Mouse (Mus musculus) CH12F3 (cell line): Measurements from ENCODE around the gene Atp1b2.
"Not testable (repeated sequence)": the region's sequence is repeated elsewhere in the genome, so short reads cannot be mapped to it uniquely, and the experiment has no call there.

ENCODE experiments used
- in situ Hi-C: fragments of 300-500 bp; cut with MboI; formaldehyde crosslinking; loops from 2 replicates; pipeline ENCODE4 v1.14.3; 2020; ENCODE audit warnings: low sequenced_read_pairs

The Atp1b2 gene

DNA sequence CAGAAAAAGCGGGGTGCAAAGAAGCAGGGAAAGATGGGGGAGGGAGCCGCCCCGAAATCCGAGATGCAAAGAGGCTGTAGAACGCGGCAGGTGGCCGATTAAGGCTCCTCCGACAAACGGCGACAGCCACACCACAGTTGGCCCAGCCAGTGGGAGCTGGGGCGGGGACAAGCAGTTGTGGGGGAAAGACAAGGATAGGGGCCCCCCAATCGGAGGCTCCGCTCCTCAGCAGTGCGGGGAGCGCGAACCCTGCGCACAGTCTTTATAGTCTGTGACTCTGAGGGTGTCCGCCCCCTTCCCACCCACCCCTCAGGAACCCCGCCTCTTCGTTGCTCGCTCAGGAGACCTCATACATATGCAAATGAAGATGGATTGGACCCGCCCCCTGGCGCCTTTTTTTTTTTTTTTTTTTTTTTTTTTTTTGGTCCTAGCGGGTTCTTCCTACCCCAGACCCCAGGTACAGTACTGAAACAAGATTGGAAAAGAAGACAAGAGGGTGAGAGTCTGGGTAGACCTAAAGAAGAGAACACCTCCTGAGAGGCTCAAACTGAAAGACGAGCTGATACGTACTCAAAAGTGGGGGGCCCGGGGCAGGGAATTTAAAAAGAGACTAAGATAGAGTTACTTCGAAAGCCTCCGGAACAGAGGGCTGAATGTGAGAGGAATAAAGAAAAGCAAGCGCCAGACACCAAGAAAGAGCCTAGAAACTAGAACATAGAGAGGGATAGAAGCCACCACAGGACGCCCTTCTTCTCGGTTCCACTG is at the start of gene Atp1b2:
Atp1b2 (minus strand) TSS at position 217 of the 765 bp plus-strand sequence.
- in situ Hi-C loops: no loop called here

DNA sequence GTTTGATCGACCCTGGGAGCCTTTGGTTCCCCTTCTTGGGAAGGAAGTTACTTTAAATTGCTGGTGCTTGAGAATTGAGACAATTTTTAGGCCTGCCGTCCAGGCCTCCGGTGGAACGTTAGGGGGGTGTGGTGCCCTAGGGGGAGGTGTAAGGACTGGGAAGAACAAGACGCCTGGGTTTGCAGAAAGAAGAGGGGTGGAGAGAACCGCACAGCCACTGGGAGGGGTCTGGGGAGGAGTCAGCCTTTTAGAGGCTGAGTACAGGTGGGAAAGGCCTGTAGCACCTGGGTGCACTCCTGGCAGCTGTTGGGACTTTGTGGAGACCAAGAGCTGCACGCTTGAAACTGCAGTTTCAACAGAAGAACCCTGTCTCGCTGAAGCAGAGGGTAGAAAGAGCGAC is 49.0 kb upstream of the Atp1b2 start:
- in situ Hi-C loops: no loop called here

DNA sequence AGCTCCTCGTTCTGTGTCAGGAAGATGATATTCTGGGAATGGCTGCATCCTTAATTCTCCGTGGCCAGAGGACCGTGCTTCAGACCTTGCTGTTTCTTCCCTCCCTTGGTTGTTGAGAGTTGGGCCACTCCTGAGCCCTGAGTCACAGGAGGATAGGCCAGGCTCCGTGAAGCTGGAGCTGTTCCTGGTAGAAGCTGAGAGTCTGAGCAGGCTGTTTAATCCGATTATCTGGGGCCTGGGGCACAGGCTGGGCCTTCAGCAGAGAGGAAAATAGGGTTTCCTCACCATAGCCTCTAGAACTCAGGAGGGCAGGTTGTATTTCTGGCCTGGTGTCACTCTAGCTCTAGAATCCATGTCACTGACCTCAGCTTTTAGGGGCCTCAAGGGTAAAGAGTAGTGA is 47.7 kb upstream of the Atp1b2 start:
- in situ Hi-C loops: no loop called here

DNA sequence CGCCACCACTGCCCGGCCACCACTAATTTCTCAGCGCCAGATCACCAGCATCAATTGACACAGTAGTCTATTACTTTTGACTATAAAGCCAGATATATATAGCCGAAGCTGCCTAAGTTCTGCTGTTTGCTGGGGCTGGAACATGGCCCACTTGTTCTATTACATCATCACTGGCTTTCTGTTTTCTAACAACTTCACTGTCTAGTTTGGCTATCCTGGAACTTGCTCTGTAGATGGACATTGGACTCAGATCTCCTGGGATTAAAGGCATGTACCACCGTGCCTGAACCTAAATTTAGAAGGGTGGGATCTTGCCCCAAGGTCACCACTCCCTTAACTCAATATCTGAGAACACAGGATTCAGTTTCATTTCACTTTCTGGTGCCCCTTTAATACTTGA is 40.1 kb upstream of the Atp1b2 start:
- in situ Hi-C loops: no loop called here

DNA sequence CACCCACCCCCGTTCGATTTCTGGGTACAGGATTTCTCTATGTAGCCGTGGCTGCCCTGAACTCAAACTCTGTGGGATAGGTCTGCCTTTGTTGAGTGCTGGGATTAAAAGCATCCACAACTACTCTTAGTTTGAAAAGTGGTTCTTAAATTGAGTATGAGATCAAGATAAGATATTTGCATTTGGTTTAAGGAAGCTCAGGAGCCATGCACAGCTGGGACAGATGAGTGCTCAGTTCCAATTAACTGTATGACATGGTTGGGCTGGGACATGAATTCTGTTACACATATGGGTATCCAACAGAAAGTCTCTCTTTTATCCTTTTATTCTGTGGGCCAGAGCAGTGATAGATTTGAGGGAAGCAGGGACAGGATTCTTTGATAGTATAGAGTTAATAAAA is 29.7 kb upstream of the Atp1b2 start:
- in situ Hi-C loops: no loop called here

DNA sequence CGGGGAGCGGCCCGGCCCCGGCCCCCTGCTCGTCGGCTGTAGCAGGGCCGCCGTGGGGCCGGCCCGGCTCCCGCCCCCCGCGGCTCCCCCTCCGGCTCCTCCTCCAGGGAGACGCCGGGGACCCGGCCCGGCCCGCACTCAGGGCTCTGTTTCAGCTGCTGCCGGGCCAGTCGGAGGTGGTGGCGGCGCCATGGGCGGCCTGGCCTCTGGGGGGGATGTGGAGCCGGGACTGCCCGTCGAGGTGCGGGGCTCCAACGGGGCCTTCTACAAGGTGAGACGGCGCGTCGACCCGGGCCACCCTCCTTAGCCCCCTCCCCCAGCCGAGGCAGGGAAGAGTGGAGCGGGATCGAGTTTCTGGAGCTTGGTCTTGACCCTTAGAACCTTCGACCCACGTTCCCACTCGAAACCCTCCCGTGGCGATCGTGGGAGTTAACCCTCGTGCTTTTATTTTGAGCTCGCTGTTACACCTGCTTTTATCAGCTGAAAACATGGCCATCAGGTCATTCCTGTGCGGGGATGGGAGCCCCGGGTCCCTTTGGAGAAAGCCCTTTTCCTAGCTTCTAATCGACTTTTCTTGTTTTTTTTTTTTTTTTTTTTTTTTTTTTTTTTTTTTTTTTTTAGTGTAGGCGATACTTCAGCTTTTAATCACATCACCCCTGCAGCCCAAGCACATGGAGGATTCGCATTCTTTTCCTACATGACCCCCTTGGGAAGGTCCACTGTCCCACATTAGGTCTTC is 27.6 kb upstream of the Atp1b2 start:
- in situ Hi-C loops: no loop called here

DNA sequence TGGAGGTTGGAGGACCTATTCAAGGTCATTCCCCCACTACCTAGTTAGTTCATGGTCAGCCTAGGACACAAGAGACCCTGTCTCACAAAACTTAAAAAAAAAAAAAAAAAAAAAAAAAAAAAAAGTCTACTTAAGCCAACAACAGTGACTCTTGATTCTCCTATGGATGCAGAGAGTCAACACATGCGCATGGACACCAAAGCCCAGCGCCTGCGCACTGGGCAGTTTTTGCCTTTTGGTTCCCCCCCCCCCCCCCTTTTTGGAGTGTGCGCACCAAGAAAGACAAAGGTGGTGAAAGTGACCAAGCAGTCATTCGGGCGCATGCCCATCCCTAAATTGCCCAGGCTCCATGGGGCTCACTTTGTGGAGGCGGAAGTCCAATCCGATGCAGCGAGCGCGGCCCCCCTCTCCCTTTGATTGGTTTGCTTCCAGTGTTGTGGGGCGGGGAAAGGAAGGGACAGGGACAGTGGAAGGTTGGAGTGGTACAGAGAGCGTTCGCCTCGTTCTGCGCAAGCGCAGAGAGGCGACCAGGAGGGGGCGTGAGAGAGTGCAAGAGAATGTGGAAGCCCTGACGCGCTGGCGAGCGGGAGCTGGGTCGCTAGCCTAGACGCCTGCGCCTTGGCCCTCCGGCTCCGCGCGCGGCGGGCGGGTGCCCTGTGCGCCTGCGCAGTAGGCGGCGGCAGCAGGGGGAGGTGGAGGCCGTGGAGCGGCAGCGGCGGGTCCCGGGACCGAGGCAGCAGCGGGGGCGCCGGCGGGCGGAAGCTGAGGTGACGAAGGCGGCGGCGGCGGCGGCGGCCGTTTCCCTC is 26.7 kb upstream of the Atp1b2 start, which contains the start of gene Fxr2:
Fxr2 (plus strand) TSS at position 707 of the 806 bp plus-strand sequence.
- in situ Hi-C loops: no loop called here

DNA sequence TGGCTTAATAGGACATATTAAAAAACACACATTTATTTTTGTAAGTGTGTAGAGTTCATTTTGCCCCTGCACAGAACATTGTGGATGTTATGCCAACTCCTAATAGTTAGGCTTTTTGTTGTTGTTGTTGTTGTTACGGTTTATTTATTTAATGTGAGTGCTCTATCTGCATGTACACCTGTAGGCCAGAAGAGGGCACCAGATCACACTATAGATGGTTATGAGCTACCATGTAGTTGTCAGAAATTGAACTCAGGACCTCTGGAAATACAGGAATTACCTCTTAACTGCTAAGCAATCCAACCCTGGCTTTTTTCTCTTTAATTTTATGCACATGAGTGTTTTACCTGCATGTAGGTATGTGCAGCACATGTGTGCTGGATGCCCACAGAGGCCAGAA is 24.1 kb upstream of the Atp1b2 start:
- in situ Hi-C loops: no loop called here

DNA sequence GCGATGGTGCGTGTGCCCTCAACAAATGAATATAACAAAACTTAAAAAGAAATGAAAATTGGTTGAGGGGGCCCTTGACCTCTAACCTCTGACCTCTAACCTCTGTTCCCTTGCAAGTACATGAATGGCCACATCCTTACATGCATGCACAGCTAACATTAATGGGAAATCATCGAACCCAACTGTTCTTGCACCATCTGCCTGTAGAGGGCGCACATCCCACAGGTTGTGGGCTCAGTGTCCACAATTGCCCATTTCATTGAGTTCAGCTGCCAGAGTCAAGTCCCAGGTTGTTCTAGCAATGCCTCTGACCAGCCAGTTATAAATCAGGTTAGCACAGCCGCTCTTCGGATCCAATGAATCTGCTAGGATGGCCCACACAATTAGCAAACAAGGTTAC is 22.5 kb upstream of the Atp1b2 start:
- in situ Hi-C loops: no loop called here

DNA sequence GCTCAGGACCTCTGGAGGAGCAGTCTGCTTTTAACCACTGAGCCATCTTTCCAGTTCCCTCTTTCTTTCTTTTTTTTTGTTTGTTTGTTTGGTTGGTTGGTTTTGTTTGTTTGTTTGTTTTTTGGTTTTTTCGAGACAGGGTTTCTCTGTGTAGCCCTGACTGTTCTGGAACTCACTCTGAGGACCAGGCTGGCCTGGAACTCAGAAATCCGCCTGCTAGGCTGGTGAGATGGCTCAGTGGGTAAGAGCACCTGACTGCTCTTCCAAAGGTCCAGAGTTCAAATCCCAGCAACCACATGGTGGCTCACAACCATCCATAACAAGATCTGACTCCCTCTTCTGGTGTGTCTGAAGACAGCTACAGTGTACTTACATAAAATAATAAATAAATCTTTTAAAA is 18.6 kb upstream of the Atp1b2 start:
- in situ Hi-C loops: not testable (repeated sequence)

DNA sequence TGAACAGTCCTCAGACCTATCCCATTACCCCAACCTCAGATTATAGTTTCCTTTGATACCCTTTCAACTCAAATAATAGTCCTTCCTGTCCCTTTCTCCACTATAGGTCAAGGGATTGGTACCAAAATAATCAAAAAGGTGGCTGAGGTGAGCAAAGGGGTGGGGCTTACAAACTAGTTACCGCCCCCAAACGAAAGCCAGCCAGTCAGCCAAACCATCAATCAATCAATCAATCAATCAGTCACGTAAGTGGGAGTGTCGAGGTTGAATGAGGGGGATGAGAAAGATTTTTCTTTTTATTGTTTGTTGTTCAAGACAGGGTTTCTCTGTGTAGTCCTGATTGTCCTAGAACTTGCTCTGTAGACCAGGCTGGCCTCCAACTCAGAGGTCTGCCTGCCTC is 17.3 kb upstream of the Atp1b2 start:
- in situ Hi-C loops: no loop called here

DNA sequence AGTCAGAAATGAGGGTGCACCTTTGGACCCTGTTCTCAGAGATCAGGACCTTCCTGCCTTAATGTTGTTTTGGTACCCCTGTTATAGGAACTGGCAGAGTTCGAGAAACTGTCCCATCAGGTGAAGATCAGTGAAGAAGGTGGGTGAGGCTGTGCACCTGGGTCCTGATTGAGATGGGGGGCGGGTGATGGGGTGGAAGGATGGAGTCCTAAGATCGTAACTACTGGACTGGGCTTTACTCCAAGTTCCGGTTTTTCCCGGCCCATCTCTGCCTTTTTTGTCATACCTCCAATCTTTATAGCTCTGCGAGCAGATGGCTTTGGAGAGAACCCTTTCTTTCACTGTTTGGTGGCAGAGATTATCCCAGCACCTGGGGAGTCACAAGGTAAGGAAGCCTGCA is 16.7 kb upstream of the Atp1b2 start:
- in situ Hi-C loops: no loop called here

DNA sequence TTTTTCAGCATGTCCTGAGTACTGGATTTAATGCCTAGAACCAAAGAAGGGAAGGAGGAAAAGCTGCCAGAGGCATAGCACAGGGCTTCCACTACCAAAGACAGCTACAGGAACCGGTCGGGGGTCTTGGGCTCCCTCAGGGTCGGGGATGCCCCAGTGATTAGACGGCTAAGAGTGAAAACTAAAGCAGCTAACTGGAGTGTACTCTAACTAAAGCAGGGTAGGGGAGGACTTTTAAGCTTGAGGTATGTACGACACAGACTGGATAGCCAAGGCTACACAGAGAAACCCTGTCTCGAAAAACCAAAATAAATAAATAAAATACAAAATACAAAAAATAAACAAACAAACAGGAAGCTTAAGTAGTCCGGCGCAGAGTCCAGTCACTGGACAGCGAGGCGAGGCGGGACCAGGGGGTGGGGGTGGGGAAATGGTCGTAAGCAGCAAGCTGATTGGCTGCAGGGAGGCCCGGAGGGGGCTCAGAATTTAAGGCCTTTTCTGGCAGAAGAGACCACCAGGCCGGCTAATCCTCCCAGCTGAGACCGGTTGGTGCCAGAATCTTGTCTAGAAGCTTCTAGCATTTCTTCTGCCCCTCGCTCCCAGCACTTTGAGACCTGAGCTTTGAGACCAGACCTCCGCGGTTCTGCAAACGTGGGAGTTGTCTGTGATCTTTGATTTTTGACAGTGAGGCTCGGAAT is 16.0 kb upstream of the Atp1b2 start, which contains the start of gene Sat2:
Sat2 (plus strand) TSS at position 454 of the 698 bp plus-strand sequence.
- in situ Hi-C loops: no loop called here

DNA sequence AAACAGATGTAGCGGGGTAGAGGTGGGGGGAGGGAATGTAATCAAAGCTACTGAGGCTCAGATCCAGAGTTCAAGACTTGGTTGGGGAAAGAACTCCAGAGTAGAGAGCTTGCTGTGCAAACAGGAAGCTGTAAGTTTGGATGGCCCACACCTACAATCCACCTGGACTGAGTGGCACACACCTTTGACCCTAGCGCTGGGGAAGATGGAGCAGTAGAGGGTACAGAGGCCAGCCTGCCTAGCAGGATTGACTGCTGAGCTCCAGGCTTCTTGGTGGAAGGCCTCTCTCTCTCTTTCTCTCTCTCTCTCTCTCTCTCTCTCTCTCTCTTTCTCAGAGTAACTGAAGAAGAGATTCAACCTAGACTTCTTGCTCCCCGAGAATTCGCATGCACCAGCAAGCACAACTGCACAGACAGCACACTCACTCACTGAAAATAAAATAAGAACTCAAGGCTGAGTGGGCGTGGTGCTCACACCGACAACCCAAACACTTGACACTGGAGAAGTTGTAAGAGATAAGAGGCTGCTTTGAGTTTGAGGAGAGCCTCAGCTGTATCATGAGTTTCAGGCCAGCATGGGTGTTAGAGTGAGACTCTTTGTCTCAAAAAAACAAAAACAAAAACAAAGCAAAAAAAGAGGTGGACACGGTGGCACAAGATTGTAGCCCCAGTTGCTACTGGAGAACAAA is 14.8 kb upstream of the Atp1b2 start:
- in situ Hi-C loops: no loop called here

DNA sequence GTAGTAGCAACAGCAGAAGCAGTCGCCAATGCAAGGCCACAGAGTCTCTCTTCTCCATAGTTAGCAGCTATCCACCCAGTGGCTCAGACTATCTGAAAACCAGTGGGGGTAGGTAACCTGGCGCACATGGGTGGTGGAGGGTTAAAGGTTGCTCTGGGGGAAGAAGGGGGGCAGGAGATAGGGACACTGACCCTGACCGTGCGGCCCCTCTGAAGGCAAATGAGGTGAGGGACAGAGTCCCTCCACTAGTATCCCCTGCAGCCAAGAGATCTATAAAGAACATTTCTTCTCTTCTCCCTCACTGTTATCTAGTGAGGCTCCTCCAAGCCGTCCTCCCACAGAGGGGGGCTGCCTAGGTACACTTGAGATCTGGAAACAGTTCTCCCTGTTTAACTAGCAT is 12.1 kb upstream of the Atp1b2 start, which contains the start of gene Shbg:
Shbg (minus strand) TSS at position 101 of the 400 bp plus-strand sequence.
- in situ Hi-C loops: no loop called here

DNA sequence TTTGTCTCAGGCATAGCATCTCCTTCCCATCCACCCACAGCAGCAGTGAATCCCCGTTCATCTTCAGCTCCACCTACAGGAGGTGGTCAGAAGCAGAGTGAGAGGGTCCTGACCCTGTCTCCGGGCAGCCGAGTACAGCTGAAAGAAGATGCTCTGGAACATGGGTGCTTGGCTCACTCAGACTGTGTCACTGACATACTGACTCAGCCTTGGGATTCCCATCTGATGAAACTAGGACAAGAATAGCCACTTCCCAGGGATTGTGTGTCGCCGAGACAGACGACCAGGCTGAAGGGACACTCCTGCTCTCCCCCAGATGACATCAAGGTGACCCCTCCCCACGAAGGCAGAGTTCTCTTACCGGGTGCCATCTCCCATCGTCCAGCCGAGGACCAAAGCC is 11.0 kb upstream of the Atp1b2 start:
- in situ Hi-C loops: no loop called here

DNA sequence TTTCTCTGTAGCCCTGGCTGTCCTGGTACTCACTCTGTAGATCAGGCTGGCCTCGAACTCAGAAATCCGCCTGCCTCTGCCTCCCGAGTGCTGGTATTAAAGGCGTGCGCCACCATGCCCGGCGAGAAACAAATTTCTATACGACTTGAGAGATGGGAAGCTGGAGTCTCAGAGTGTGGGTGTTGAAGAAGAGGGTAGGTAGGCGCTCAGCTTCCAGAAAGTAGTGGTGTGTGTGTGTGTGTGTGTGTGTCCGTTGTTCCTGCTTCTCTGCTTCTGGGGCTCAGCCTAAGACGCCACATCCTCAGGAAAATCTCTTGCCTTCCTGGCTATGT is 8.5 kb upstream of the Atp1b2 start:
- in situ Hi-C loops: not testable (repeated sequence)

DNA sequence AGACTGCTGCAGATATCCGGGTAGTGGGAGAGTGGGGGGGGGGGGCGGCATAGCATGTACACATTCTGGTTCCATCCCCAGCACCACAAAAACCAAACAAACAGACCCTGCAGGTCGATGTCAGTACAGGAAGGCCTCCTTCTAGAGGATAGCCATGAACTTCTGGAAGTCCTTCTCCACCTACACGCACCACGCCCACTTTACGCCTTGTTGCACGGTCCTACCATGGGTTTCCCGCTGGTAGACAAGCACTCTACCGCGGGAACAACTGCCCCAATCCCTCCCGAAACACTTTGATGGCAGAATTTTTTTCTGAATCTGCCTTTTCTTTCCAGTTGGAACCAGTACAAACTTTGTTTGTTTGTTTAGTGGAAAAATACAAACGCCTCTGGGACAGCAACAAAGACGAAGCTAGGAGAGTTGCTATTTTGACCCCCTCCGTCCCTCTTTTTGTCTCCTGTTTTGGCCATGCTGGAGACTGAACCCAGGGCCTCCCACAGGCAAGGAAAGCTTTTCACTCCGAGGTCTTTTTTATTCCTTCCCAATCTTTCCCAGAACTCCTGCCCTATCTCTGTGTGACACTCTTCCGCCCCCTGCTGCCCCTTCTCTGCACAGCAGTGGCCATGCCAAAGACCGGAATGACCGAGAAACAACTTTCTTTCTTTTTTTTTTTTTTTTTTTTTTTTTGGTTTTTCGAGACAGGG is 8.0 kb upstream of the Atp1b2 start:
- in situ Hi-C loops: no loop called here

DNA sequence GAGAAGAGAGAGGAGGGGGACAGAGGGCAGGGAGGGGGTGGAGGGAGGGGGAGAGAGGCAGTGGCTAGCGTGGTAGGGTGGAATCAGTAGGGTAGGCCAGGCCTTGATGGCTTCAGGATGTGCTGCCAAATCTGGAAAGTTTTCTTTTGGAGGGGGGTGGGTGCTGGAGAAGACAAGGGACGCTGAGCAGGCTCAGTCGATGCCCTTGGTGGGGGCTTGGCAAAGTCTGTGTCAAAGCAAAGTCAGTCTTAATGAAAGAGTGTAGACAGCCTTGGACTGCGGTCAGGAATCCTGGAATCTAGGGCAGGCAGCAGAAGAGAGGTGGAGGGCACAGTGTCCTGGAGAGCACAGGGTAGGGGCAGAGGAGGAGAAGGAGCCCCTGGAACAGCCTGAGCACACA is 5.2 kb upstream of the Atp1b2 start:
- in situ Hi-C loops: no loop called here

DNA sequence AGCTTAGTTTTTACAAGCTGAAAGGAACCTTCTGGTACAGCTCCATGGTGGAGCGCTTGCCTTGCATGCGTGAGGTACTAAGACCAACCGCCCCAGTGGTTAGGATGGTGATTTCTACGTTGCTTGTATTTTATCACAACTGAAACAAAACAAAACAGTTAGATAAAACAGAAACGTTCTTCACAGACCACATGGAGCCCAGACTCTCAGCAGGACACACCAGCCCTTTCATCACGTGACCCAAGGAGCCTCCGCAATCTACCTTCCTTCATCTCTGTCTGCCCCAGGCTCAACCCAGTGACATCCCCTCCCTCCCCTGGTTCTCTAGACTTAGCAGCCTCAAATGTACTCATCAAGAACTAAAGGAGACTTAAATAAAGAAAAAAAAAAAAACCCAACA is 3.7 kb upstream of the Atp1b2 start:
- in situ Hi-C loops: no loop called here
